Mouse (Mus musculus): Measurements from ENCODE around the gene Spata1.

DNA sequence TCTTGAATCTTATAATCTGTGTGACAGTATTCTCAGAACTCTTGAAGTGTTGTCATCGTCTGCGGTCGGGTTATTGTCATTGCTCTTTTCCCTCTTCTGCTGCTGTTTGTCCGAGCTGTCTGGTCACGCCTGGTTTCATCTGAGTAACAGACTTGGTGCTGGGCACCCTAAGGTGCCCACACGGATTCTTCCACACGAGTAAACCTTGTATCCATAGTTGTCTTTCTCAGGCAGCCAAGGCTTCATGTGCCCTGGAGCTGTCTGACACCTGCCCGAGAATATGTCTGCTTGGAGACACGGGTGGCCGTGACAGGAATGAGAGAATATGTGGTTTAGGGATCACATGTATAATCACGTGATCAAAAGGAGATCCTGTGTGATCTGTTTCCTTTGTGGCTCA lies 64.0 kb downstream of the Spata1 start:
- TF ChIP-seq POLR2A (IDR thresholded peaks at IDR 0.05; ENCODE audit: borderline replicate concordance, low read depth, low read length) (no peak), CTCF (IDR thresholded peaks at IDR 0.05; ENCODE audit: low read depth, low read length) (no peak)

All from bone marrow macrophage, adult 2 months (primary cell).